11 mouse cellular contexts compared by ENCODE assay signal in genomic region chr1:186408986-186409441, GRCm38 (mm10).
DNase-seq lines count a peak whose midpoint lies in the region; ATAC-seq lines count a peak whose summit lies in the region.
"Had no signal": no experiment of that assay in that cellular context is flagged by ENCODE, and none has a peak within 500 bp of the region (broad histone marks: within the 10 kb centered on the region; RNA-seq: fewer than 3 reads in every experiment).

No protein-coding gene starts in this region.

- H3K27me3 ChIP-seq in lung, embryonic 15.5 days = no peaks in the 10 kb centered on the region
- no peaks in the 10 kb centered on the region for H3K27me3 ChIP-seq in forebrain, embryonic 13.5 days
- H3K27me3 ChIP-seq in hindbrain, embryonic 15.5 days = no peaks in the 10 kb centered on the region
- H3K27me3 ChIP-seq: liver, embryonic 12.5 days; neural tube, embryonic 12.5 days had no signal

- 54% methylated on average over 10 of the region's 10 CpGs for WGBS in lung, embryonic 15.5 days
- 7% methylated on average over 10 of the region's 10 CpGs for WGBS in forebrain, embryonic 13.5 days
- 40% methylated on average over 10 of the region's 10 CpGs for WGBS in hindbrain, embryonic 15.5 days

- DNase-seq in lung, adult 18-20 months = no peak
- DNase-seq in retina, embryonic 14.5 days (ENCODE audit: low spot score) = peak; percentile 69
- no peak for DNase-seq in T-cell, adult 2 months (ENCODE audit: low spot score)
- no peak for DNase-seq in cerebellum, adult 8-10 months
- no peak for DNase-seq in layer of hippocampus, postnatal 36 days
- DNase-seq: cerebellum, adult 9-10 months had no signal

- peak overlapping the region; percentile 21; the same call in 1 of the 2 replicates for H3K4me2 ChIP-seq in lung, embryonic 15.5 days
- H3K4me2 ChIP-seq in forebrain, embryonic 13.5 days = peak overlapping the region; percentile 41
- peak overlapping the region; percentile 23 for H3K4me2 ChIP-seq in hindbrain, embryonic 15.5 days
- H3K4me2 ChIP-seq: liver, embryonic 12.5 days; neural tube, embryonic 12.5 days had no signal

- no peaks in the 10 kb centered on the region for H3K36me3 ChIP-seq in lung, embryonic 15.5 days
- H3K36me3 ChIP-seq in forebrain, embryonic 13.5 days (ENCODE audit: poor library complexity, severe bottlenecking) = no peaks in the 10 kb centered on the region
- no peaks in the 10 kb centered on the region for H3K36me3 ChIP-seq in hindbrain, embryonic 15.5 days
- H3K36me3 ChIP-seq: liver, embryonic 12.5 days; neural tube, embryonic 12.5 days had no signal

- no peak overlapping the region for H3K9ac ChIP-seq in lung, embryonic 15.5 days
- no peak overlapping the region for H3K9ac ChIP-seq in forebrain, embryonic 13.5 days
- H3K9ac ChIP-seq in hindbrain, embryonic 15.5 days = no peak overlapping the region
- H3K9ac ChIP-seq: liver, embryonic 12.5 days; neural tube, embryonic 12.5 days had no signal

- no peak for ATAC-seq in lung, embryonic 15.5 days (ENCODE audit: borderline replicate concordance, extremely low read depth, low FRiP score, low TSS enrichment)
- ATAC-seq in forebrain, embryonic 13.5 days = 0 out of 2 replicates have a peak, but pooled peaks have one; percentile 27
- ATAC-seq in hindbrain, embryonic 15.5 days (ENCODE audit: low FRiP score, low read depth) = no peak
- ATAC-seq: liver, embryonic 12.5 days had no signal

- H3K4me1 ChIP-seq in lung, embryonic 15.5 days = peaks cover 29% of the 10 kb centered on the region
- peaks cover 15% of the 10 kb centered on the region for H3K4me1 ChIP-seq in forebrain, embryonic 13.5 days
- H3K4me1 ChIP-seq in hindbrain, embryonic 15.5 days (replicated peaks) = peaks cover 19% of the 10 kb centered on the region
- H3K4me1 ChIP-seq: liver, embryonic 12.5 days had no signal

- H3K4me3 ChIP-seq in lung, embryonic 15.5 days = no peak overlapping the region
- H3K4me3 ChIP-seq in forebrain, embryonic 13.5 days = no peak overlapping the region
- no peak overlapping the region for H3K4me3 ChIP-seq in hindbrain, embryonic 15.5 days
- H3K4me3 ChIP-seq: liver, embryonic 12.5 days; neural tube, embryonic 12.5 days had no signal

- no peak overlapping the region for H3K27ac ChIP-seq in lung, embryonic 15.5 days
- H3K27ac ChIP-seq in forebrain, embryonic 13.5 days = 0 out of 2 replicates have a peak overlapping the region, but pooled peaks have one; percentile 10
- no peak overlapping the region for H3K27ac ChIP-seq in hindbrain, embryonic 15.5 days (replicated peaks)
- H3K27ac ChIP-seq: liver, embryonic 12.5 days; neural tube, embryonic 12.5 days had no signal

- no peaks in the 10 kb centered on the region for H3K9me3 ChIP-seq in lung, embryonic 15.5 days
- H3K9me3 ChIP-seq in forebrain, embryonic 13.5 days (replicated peaks) = no peaks in the 10 kb centered on the region
- no peaks in the 10 kb centered on the region for H3K9me3 ChIP-seq in hindbrain, embryonic 15.5 days
- H3K9me3 ChIP-seq: liver, embryonic 12.5 days; neural tube, embryonic 12.5 days had no signal
